9 mouse cellular contexts compared by ENCODE assay signal in the genomic region with DNA sequence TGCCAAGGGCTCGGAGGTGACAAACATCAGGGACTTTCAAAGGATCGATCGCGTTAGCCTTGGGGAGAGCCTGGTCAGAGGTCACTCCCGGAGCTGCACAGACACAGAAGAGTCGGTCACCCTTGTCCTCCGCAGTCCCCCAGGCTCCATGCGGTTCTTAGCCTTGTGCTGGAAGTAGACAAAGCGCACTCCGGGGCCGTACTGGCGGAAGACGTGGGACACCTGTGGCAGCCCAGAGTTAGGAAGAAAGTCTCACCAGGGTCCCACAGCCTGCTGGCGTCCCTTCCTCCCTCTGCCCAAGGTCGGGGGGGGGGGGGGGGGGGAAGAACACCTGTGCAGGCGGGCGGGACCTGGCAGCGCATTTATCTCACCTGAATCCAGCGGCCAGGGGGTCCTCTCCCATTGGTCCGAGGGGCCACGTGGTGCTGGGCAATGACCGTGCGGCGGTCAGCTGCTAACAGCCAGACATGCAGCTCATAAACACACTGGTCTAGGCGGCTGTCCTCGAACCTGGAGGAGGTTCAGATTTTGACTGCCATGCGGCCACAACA. TPM values are rescaled to one million over a fixed set of nuclear protein-coding genes. Genes with fewer than 3 reads are reported as not detected.
A peak's percentile ranks its signal among the peaks of the same experiment; 100 is the strongest.
DNase-seq lines count a peak whose midpoint lies in the region; ATAC-seq lines count a peak whose summit lies in the region.
"Had no signal": no experiment of that assay in that cellular context is flagged by ENCODE, and none has a peak within 500 bp of the region (broad histone marks: within the 10 kb centered on the region; RNA-seq: fewer than 3 reads in every experiment).

No protein-coding gene starts in this region.

- no peak overlapping the region for H3K9ac ChIP-seq in embryonic facial prominence, embryonic 14.5 days (ENCODE audit: low read depth, low read length)
- H3K9ac ChIP-seq in midbrain, embryonic 12.5 days (replicated peaks): no peak overlapping the region; the same call in 1 of the 2 replicates

- no peaks in the 10 kb centered on the region; the same call in 1 of the 2 replicates for H3K4me1 ChIP-seq in embryonic facial prominence, embryonic 14.5 days (ENCODE audit: control insufficient read depth, insufficient read depth, low read length)
- peaks cover 21% of the 10 kb centered on the region for H3K4me1 ChIP-seq in midbrain, embryonic 12.5 days

- no peak for ATAC-seq in embryonic facial prominence, embryonic 14.5 days (ENCODE audit: low read depth)
- ATAC-seq in midbrain, embryonic 12.5 days (ENCODE audit: low FRiP score, low read depth): no peak
- ATAC-seq in megakaryocyte progenitor cell, adult 5-6 weeks (replicated peaks; ENCODE audit: poor library complexity): no peak

- H3K36me3 ChIP-seq in embryonic facial prominence, embryonic 14.5 days (ENCODE audit: control insufficient read depth, insufficient read depth, low read length): no peaks in the 10 kb centered on the region
- H3K36me3 ChIP-seq in midbrain, embryonic 12.5 days: no peaks in the 10 kb centered on the region

- peaks cover 45% of the 10 kb centered on the region for H3K27me3 ChIP-seq in embryonic facial prominence, embryonic 14.5 days (replicated peaks; ENCODE audit: control insufficient read depth, insufficient read depth, low read length)
- H3K27me3 ChIP-seq in midbrain, embryonic 12.5 days: peaks cover 54% of the 10 kb centered on the region

- 9% methylated on average over 11 of the region's 27 CpGs for whole genome bisulfite sequencing in embryonic facial prominence, embryonic 14.5 days
- 2% methylated on average over 23 of the region's 27 CpGs for WGBS in midbrain, embryonic 12.5 days

- H3K9me3 ChIP-seq in embryonic facial prominence, embryonic 14.5 days (ENCODE audit: control insufficient read depth, low read length): no peaks in the 10 kb centered on the region
- H3K9me3 ChIP-seq in midbrain, embryonic 12.5 days: no peaks in the 10 kb centered on the region

- no peak overlapping the region for H3K4me3 ChIP-seq in embryonic facial prominence, embryonic 14.5 days (ENCODE audit: low read depth, low read length)
- H3K4me3 ChIP-seq in midbrain, embryonic 12.5 days: peak overlapping the region; percentile 25
- H3K4me3 ChIP-seq: myocyte had no signal

- H3K27ac ChIP-seq in embryonic facial prominence, embryonic 14.5 days (replicated peaks; ENCODE audit: low read depth, low read length): no peak overlapping the region
- H3K27ac ChIP-seq in midbrain, embryonic 12.5 days (replicated peaks): no peak overlapping the region

- peak overlapping the region; percentile 24; the same call in 1 of the 2 replicates for H3K4me2 ChIP-seq in embryonic facial prominence, embryonic 14.5 days (ENCODE audit: low read depth, low read length)
- peak overlapping the region; percentile 54 for H3K4me2 ChIP-seq in midbrain, embryonic 12.5 days (replicated peaks)

- peak; percentile 40 for DNase-seq in adrenal gland, postnatal 14 days
- DNase-seq in adrenal gland, postnatal 4 days (ENCODE audit: low spot score in 2 of 2): no peak
- no peak for DNase-seq in embryonic facial prominence, embryonic 14.5 days (ENCODE audit: low spot score)
- peak; percentile 49 for DNase-seq in kidney, adult 9 months
- DNase-seq in left cerebral cortex, adult 11 months (ENCODE audit: low spot score): no peak
- DNase-seq in thymus, postnatal 14 days: no peak

RNA-seq across cellular contexts. Expression of a gene that starts 2.9 kb away (rescaled TPM):
- 0.41 TPM in 1 of 2 replicates, not detected in the other for total RNA-seq in adrenal gland, postnatal 14 days (2021)
- not detected for total RNA-seq in adrenal gland, postnatal 4 days (2021)
- polyA plus RNA-seq in embryonic facial prominence, embryonic 14.5 days (2014; fragmentation: Nextera tagmentation; extraction: Ambion mirVana): 0.17 and 0.43 TPM in 2 replicates
- not detected in 2 replicates for polyA plus RNA-seq in midbrain, embryonic 12.5 days (2016; fragmentation: Nextera tagmentation; extraction: Ambion mirVana)
- total RNA-seq in megakaryocyte progenitor cell, adult 5-6 weeks (2015): not detected in 2 replicates
- not detected in 2 replicates for total RNA-seq in megakaryocyte progenitor cell, adult 5-6 weeks (2017)

RNA-seq across cellular contexts. Expression of a gene that starts 3.4 kb away (rescaled TPM):
- total RNA-seq in adrenal gland, postnatal 14 days (2021): not detected in 2 replicates
- total RNA-seq in adrenal gland, postnatal 4 days (2021): 100 to 1,000 TPM in 1 of 2 experiments, not detected in 1; 117 TPM
- not detected in 2 replicates for polyA plus RNA-seq in embryonic facial prominence, embryonic 14.5 days (2014; fragmentation: Nextera tagmentation; extraction: Ambion mirVana)
- polyA plus RNA-seq in midbrain, embryonic 12.5 days (2016; fragmentation: Nextera tagmentation; extraction: Ambion mirVana): not detected in 2 replicates
- not detected in 2 replicates for total RNA-seq in megakaryocyte progenitor cell, adult 5-6 weeks (2015)
- not detected in 2 replicates for total RNA-seq in megakaryocyte progenitor cell, adult 5-6 weeks (2017)
- polyA plus RNA-seq: myocyte had no signal

RNA-seq across cellular contexts. Expression of a gene that starts 21.5 kb away (rescaled TPM):
- total RNA-seq in adrenal gland, postnatal 14 days (2021): not detected in 2 replicates
- total RNA-seq in adrenal gland, postnatal 4 days (2021): not detected
- polyA plus RNA-seq in embryonic facial prominence, embryonic 14.5 days (2014; fragmentation: Nextera tagmentation; extraction: Ambion mirVana): not detected in 2 replicates
- not detected in 2 replicates for polyA plus RNA-seq in midbrain, embryonic 12.5 days (2016; fragmentation: Nextera tagmentation; extraction: Ambion mirVana)
- not detected in 2 replicates for total RNA-seq in megakaryocyte progenitor cell, adult 5-6 weeks (2015)
- total RNA-seq in megakaryocyte progenitor cell, adult 5-6 weeks (2017): not detected in 2 replicates
- polyA plus RNA-seq: myocyte had no signal

RNA-seq across cellular contexts. Expression of a gene that starts 33.9 kb away (rescaled TPM):
- total RNA-seq in adrenal gland, postnatal 14 days (2021): not detected in 2 replicates
- not detected for total RNA-seq in adrenal gland, postnatal 4 days (2021)
- polyA plus RNA-seq in embryonic facial prominence, embryonic 14.5 days (2014; fragmentation: Nextera tagmentation; extraction: Ambion mirVana): not detected in 2 replicates
- polyA plus RNA-seq in midbrain, embryonic 12.5 days (2016; fragmentation: Nextera tagmentation; extraction: Ambion mirVana): not detected in 2 replicates
- total RNA-seq in megakaryocyte progenitor cell, adult 5-6 weeks (2015): not detected in 2 replicates
- not detected in 2 replicates for total RNA-seq in megakaryocyte progenitor cell, adult 5-6 weeks (2017)
- polyA plus RNA-seq: myocyte had no signal

RNA-seq across cellular contexts. Expression of a gene that starts 53.8 kb away (rescaled TPM):
- 52.3 and 56.3 TPM in 2 replicates for total RNA-seq in adrenal gland, postnatal 14 days (2021)
- total RNA-seq in adrenal gland, postnatal 4 days (2021): 10 to 100 TPM; 56.0 to 59.0 TPM
- 31.5 and 33.8 TPM in 2 replicates for polyA plus RNA-seq in embryonic facial prominence, embryonic 14.5 days (2014; fragmentation: Nextera tagmentation; extraction: Ambion mirVana)
- polyA plus RNA-seq in midbrain, embryonic 12.5 days (2016; fragmentation: Nextera tagmentation; extraction: Ambion mirVana): 34.1 and 34.8 TPM in 2 replicates
- total RNA-seq in megakaryocyte progenitor cell, adult 5-6 weeks (2015): 20.7 TPM in 2 replicates
- 2.7 and 4.3 TPM in 2 replicates for total RNA-seq in megakaryocyte progenitor cell, adult 5-6 weeks (2017)

Comparison
In these comparisons a context has a peak if more than half of its experiments do, and no peak if none do; other contexts are left out.
1. DNase-seq: peak in adrenal gland, postnatal 14 days (single experiment) and kidney, adult 9 months (single experiment); none in adrenal gland, postnatal 4 days (0 of 2), embryonic facial prominence, embryonic 14.5 days (single experiment), left cerebral cortex, adult 11 months (single experiment) and thymus, postnatal 14 days (single experiment).